ENCODE assay signal across 13 mouse cellular contexts in the genomic region with DNA sequence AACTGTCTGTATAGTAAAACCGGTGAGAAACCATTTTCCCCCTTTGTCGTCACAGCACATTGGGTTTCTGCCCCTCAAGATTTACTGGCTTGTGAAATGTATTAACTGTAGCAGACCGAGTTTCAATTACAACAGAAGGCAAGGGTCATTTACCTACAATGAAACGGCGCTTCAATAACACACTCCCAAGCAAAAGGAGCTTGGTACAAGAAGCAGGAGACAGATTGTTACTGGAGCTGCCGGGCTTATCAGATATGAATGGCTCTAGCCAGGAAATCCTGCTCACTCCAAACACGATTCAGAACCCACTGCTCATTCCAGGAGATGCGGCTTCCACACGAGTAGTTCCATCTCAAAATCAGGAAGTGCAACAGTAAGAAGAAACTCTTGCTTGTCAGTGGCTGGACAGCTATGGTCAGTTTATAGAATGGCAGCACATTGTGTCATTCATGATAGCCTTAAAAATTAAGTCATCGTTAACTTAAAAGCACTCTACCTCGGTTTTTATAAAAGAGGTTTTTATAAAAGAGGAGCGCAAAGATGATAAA. TPM values are rescaled to one million over a fixed set of nuclear protein-coding genes. Genes with fewer than 3 reads are reported as not detected.
DNase-seq lines count a peak whose midpoint lies in the region; ATAC-seq and TF ChIP-seq lines count a peak whose summit lies in the region.
"Had no signal": no experiment of that assay in that cellular context is flagged by ENCODE, and none has a peak within 500 bp of the region (broad histone marks: within the 10 kb centered on the region; RNA-seq: fewer than 3 reads in every experiment).

No protein-coding gene starts in this region.

- WGBS in forebrain, embryonic 16.5 days = 39% methylated on average over 12 of the region's 12 CpGs
- WGBS in forebrain, embryonic 11.5 days = 54% methylated on average over 12 of the region's 12 CpGs
- 45% methylated on average over 12 of the region's 12 CpGs for WGBS in limb, embryonic 11.5 days
- WGBS in limb, embryonic 10.5 days = 58% methylated on average over 12 of the region's 12 CpGs
- WGBS in intestine, postnatal 0 days = 30% methylated on average over 12 of the region's 12 CpGs

- no peak for ATAC-seq in forebrain, embryonic 16.5 days
- ATAC-seq in forebrain, embryonic 11.5 days (replicated peaks; ENCODE audit: low FRiP score) = no peak
- no peak for ATAC-seq in limb, embryonic 11.5 days (ENCODE audit: insufficient number of reproducible peaks, low FRiP score, low TSS enrichment, low read depth)
- ATAC-seq in intestine, postnatal 0 days = peak; percentile 33; the same call in 1 of the 2 replicates
- ATAC-seq in megakaryocyte progenitor cell, adult 5-6 weeks (replicated peaks; ENCODE audit: poor library complexity) = peak; percentile 52

- H3K27ac ChIP-seq in forebrain, embryonic 16.5 days (ENCODE audit: low read length) = no peak overlapping the region; the same call in 1 of the 2 replicates
- no peak overlapping the region for H3K27ac ChIP-seq in forebrain, embryonic 11.5 days (ENCODE audit: low read depth, low read length)
- H3K27ac ChIP-seq in limb, embryonic 11.5 days (replicated peaks; ENCODE audit: low read depth, low read length) = no peak overlapping the region
- H3K27ac ChIP-seq in limb, embryonic 10.5 days = no peak overlapping the region
- no peak overlapping the region for H3K27ac ChIP-seq in intestine, postnatal 0 days (ENCODE audit: low read depth, low read length)
- H3K27ac ChIP-seq: liver, embryonic 14.5 days; neural tube, embryonic 12.5 days had no signal

- H3K27me3 ChIP-seq in forebrain, embryonic 16.5 days (replicated peaks; ENCODE audit: control insufficient read depth, insufficient read depth, low read length) = no peaks in the 10 kb centered on the region
- H3K27me3 ChIP-seq in forebrain, embryonic 11.5 days (ENCODE audit: control insufficient read depth, insufficient read depth, low read length) = no peaks in the 10 kb centered on the region
- H3K27me3 ChIP-seq in limb, embryonic 11.5 days (ENCODE audit: control insufficient read depth, insufficient read depth, low read length) = no peaks in the 10 kb centered on the region
- H3K27me3 ChIP-seq in limb, embryonic 10.5 days (ENCODE audit: low read depth, poor library complexity, severe bottlenecking) = no peaks in the 10 kb centered on the region
- H3K27me3 ChIP-seq in intestine, postnatal 0 days (replicated peaks; ENCODE audit: control insufficient read depth, insufficient read depth, low read length) = no peaks in the 10 kb centered on the region
- H3K27me3 ChIP-seq: neural tube, embryonic 12.5 days had no signal

- no peak overlapping the region for H3K4me2 ChIP-seq in forebrain, embryonic 16.5 days (ENCODE audit: low read length)
- no peak overlapping the region for H3K4me2 ChIP-seq in forebrain, embryonic 11.5 days (ENCODE audit: low read depth, low read length, severe bottlenecking)
- no peak overlapping the region for H3K4me2 ChIP-seq in limb, embryonic 11.5 days (ENCODE audit: low read depth, severe bottlenecking)
- H3K4me2 ChIP-seq in intestine, postnatal 0 days (replicated peaks; ENCODE audit: low read depth) = peak overlapping the region; percentile 28
- H3K4me2 ChIP-seq: neural tube, embryonic 12.5 days had no signal

- intact Hi-C loops in left cerebral cortex, postnatal 25 days (cut with DNase I) = no loop called here

- no peaks in the 10 kb centered on the region for H3K9me3 ChIP-seq in forebrain, embryonic 16.5 days (ENCODE audit: control insufficient read depth, low read length)
- no peaks in the 10 kb centered on the region for H3K9me3 ChIP-seq in forebrain, embryonic 11.5 days (ENCODE audit: control insufficient read depth, low read length)
- H3K9me3 ChIP-seq in limb, embryonic 11.5 days (ENCODE audit: control insufficient read depth, low read length) = no peaks in the 10 kb centered on the region
- no peaks in the 10 kb centered on the region for H3K9me3 ChIP-seq in limb, embryonic 10.5 days (replicated peaks)
- no peaks in the 10 kb centered on the region for H3K9me3 ChIP-seq in intestine, postnatal 0 days (ENCODE audit: control insufficient read depth)
- H3K9me3 ChIP-seq: neural tube, embryonic 12.5 days had no signal

- no peak overlapping the region for H3K4me3 ChIP-seq in forebrain, embryonic 16.5 days (replicated peaks; ENCODE audit: low read length)
- no peak overlapping the region for H3K4me3 ChIP-seq in forebrain, embryonic 11.5 days (ENCODE audit: low read depth, low read length)
- H3K4me3 ChIP-seq in limb, embryonic 11.5 days (ENCODE audit: low read depth, low read length) = no peak overlapping the region
- H3K4me3 ChIP-seq in limb, embryonic 10.5 days = no peak overlapping the region
- no peak overlapping the region for H3K4me3 ChIP-seq in intestine, postnatal 0 days (ENCODE audit: low read depth, low read length)
- H3K4me3 ChIP-seq: erythroblast, embryonic 14.5 days; neural tube, embryonic 12.5 days had no signal

- no peak for DNase-seq in forebrain, embryonic 11.5 days (ENCODE audit: low spot score)
- peak; percentile 25 for DNase-seq in limb, embryonic 11.5 days (ENCODE audit: low spot score)
- no peak for DNase-seq in limb, embryonic 10.5 days (ENCODE audit: low spot score)
- DNase-seq in layer of hippocampus, postnatal 14 days (ENCODE audit: low spot score in 2 of 2) = no peak
- DNase-seq in left cerebral cortex, postnatal 25 days (ENCODE audit: low spot score in 2 of 2) = no peak
- DNase-seq: gastrocnemius, postnatal 14 days; right cerebral cortex, postnatal 14 days had no signal

- H3K4me1 ChIP-seq in forebrain, embryonic 16.5 days (replicated peaks; ENCODE audit: control insufficient read depth, insufficient read depth, low read length) = peaks cover 22% of the 10 kb centered on the region
- peaks cover 7% of the 10 kb centered on the region for H3K4me1 ChIP-seq in forebrain, embryonic 11.5 days (replicated peaks; ENCODE audit: control insufficient read depth, insufficient read depth, low read length)
- peaks cover 6% of the 10 kb centered on the region for H3K4me1 ChIP-seq in limb, embryonic 11.5 days (ENCODE audit: control insufficient read depth, insufficient read depth, low read length)
- peaks cover 22% of the 10 kb centered on the region for H3K4me1 ChIP-seq in limb, embryonic 10.5 days
- 0 out of 2 replicates have a peak, but pooled peaks cover 2% of the 10 kb centered on the region for H3K4me1 ChIP-seq in intestine, postnatal 0 days (replicated peaks; ENCODE audit: control insufficient read depth, insufficient read depth, low read length)

- no peak for TF ChIP-seq CTCF in intestine, postnatal 0 days (IDR thresholded peaks at IDR 0.05; ENCODE audit: low read depth)

- no peaks in the 10 kb centered on the region for H3K36me3 ChIP-seq in forebrain, embryonic 16.5 days (ENCODE audit: control insufficient read depth, insufficient read depth)
- H3K36me3 ChIP-seq in forebrain, embryonic 11.5 days (ENCODE audit: control insufficient read depth, insufficient read depth, low read length) = no peaks in the 10 kb centered on the region
- H3K36me3 ChIP-seq in limb, embryonic 11.5 days (ENCODE audit: control insufficient read depth, insufficient read depth, low read length) = no peaks in the 10 kb centered on the region
- H3K36me3 ChIP-seq in limb, embryonic 10.5 days = no peaks in the 10 kb centered on the region
- no peaks in the 10 kb centered on the region for H3K36me3 ChIP-seq in intestine, postnatal 0 days (ENCODE audit: control insufficient read depth, insufficient read depth)
- H3K36me3 ChIP-seq: neural tube, embryonic 12.5 days had no signal

- 0 out of 2 replicates have a peak overlapping the region, but pooled peaks have one; percentile 9 for H3K9ac ChIP-seq in forebrain, embryonic 16.5 days (replicated peaks; ENCODE audit: low read depth, low read length)
- no peak overlapping the region for H3K9ac ChIP-seq in forebrain, embryonic 11.5 days (ENCODE audit: low read length)
- no peak overlapping the region for H3K9ac ChIP-seq in limb, embryonic 11.5 days (ENCODE audit: low read length)
- H3K9ac ChIP-seq in intestine, postnatal 0 days (ENCODE audit: low read depth, low read length) = no peak overlapping the region
- H3K9ac ChIP-seq: liver, embryonic 14.5 days; neural tube, embryonic 12.5 days had no signal

RNA-seq across cellular contexts. Expression of gene Thumpd3, which starts 28.5 kb away (rescaled TPM):
- polyA plus RNA-seq in forebrain, embryonic 16.5 days (2015; fragmentation: Nextera tagmentation; extraction: Ambion mirVana) = 65.0 and 66.8 TPM in 2 replicates
- polyA plus RNA-seq in forebrain, embryonic 11.5 days (2014; fragmentation: Nextera tagmentation; extraction: Ambion mirVana) = 54.8 and 58.6 TPM in 2 replicates
- polyA plus RNA-seq in limb, embryonic 11.5 days (2014; fragmentation: Nextera tagmentation; extraction: Ambion mirVana) = 40.9 and 42.4 TPM in 2 replicates
- polyA plus RNA-seq in limb, embryonic 10.5 days (2016; fragmentation: Nextera tagmentation; extraction: Ambion mirVana) = 59.5 and 66.5 TPM in 2 replicates
- polyA plus RNA-seq in intestine, postnatal 0 days (2015; fragmentation: Nextera tagmentation; extraction: Ambion mirVana) = 36.0 and 36.6 TPM in 2 replicates
- total RNA-seq in megakaryocyte progenitor cell, adult 5-6 weeks (2015) = 87.0 and 96.9 TPM in 2 replicates
- 65.8 and 79.9 TPM in 2 replicates for total RNA-seq in megakaryocyte progenitor cell, adult 5-6 weeks (2017)
- total RNA-seq in layer of hippocampus, postnatal 14 days (2021) = 10 to 100 TPM; 31.5 to 33.1 TPM
- total RNA-seq in left cerebral cortex, postnatal 25 days (2021) = 10 to 100 TPM; 29.4 TPM

RNA-seq across cellular contexts. Expression of gene Setd5, which starts 59.6 kb away (rescaled TPM):
- 52.2 and 55.4 TPM in 2 replicates for polyA plus RNA-seq in forebrain, embryonic 16.5 days (2015; fragmentation: Nextera tagmentation; extraction: Ambion mirVana)
- polyA plus RNA-seq in forebrain, embryonic 11.5 days (2014; fragmentation: Nextera tagmentation; extraction: Ambion mirVana) = 88.6 and 92.3 TPM in 2 replicates
- polyA plus RNA-seq in limb, embryonic 11.5 days (2014; fragmentation: Nextera tagmentation; extraction: Ambion mirVana) = 90.7 and 98.6 TPM in 2 replicates
- 86.2 and 92.0 TPM in 2 replicates for polyA plus RNA-seq in limb, embryonic 10.5 days (2016; fragmentation: Nextera tagmentation; extraction: Ambion mirVana)
- 32.2 and 32.9 TPM in 2 replicates for polyA plus RNA-seq in intestine, postnatal 0 days (2015; fragmentation: Nextera tagmentation; extraction: Ambion mirVana)
- total RNA-seq in megakaryocyte progenitor cell, adult 5-6 weeks (2015) = 99.9 and 127 TPM in 2 replicates
- 48.3 and 73.6 TPM in 2 replicates for total RNA-seq in megakaryocyte progenitor cell, adult 5-6 weeks (2017)
- 100 to 1,000 TPM; 116 to 125 TPM for total RNA-seq in layer of hippocampus, postnatal 14 days (2021)
- total RNA-seq in left cerebral cortex, postnatal 25 days (2021) = 100 to 1,000 TPM; 108 to 122 TPM

Comparison
In these comparisons a context has a peak if more than half of its experiments do, and no peak if none do; other contexts are left out.
1. ATAC-seq: peak in intestine, postnatal 0 days (single experiment) and megakaryocyte progenitor cell, adult 5-6 weeks (single experiment); none in forebrain, embryonic 16.5 days (single experiment), forebrain, embryonic 11.5 days (single experiment) and limb, embryonic 11.5 days (single experiment).